Mouse (Mus musculus) neural tube, embryonic 14.5 days (tissue): ENCODE data around the gene Tmem132a. TPM values are rescaled to one million over a fixed set of nuclear protein-coding genes. Genes with fewer than 3 reads are reported as not detected.

ENCODE experiments used
- ATAC-seq: fragments of 200-750 bp; cut with Nextera tagmentation; 2 replicates; pipeline ENCODE4 v1.8.0; 2017; ENCODE audit warnings: low read depth, mild to moderate bottlenecking, moderate TSS enrichment, moderate library complexity
- H3K27ac ChIP-seq: fragments of 300-500 bp; sonication (generic); 2 replicates; pipeline ENCODE4 v1.5.1; 2014; ENCODE audit warnings: low read depth, mild to moderate bottlenecking, control low read depth, low read length, moderate library complexity, mixed read lengths
- H3K27me3 ChIP-seq: fragments of 300-500 bp; sonication (generic); 2 replicates; pipeline ENCODE4 v1.6.1; 2014; ENCODE audit warnings: low read length; ENCODE audit not compliant: control insufficient read depth, insufficient read depth
- H3K36me3 ChIP-seq: fragments of 300-500 bp; sonication (generic); 2 replicates; pipeline ENCODE4 v1.6.1; 2014; ENCODE audit warnings: low read length, mixed read lengths; ENCODE audit not compliant: control insufficient read depth, insufficient read depth
- H3K4me1 ChIP-seq: fragments of 300-500 bp; sonication (generic); 2 replicates; pipeline ENCODE4 v1.6.1; 2014; ENCODE audit warnings: low read length; ENCODE audit not compliant: control insufficient read depth, insufficient read depth
- H3K4me2 ChIP-seq: fragments of 300-500 bp; sonication (generic); 2 replicates; pipeline ENCODE4 v1.6.1; 2014; ENCODE audit warnings: mild to moderate bottlenecking, low read depth, low read length, control low read depth
- H3K4me3 ChIP-seq: fragments of 300-500 bp; sonication (generic); 2 replicates; pipeline ENCODE4 v1.5.1; 2014; ENCODE audit warnings: low read depth, low read length, control low read depth, mixed read lengths
- H3K9ac ChIP-seq: fragments of 300-500 bp; sonication (generic); replicated peaks from 2 replicates; pipeline ENCODE4 v1.6.1; 2014; ENCODE audit warnings: low read depth, mild to moderate bottlenecking, control low read depth, low read length, mixed read lengths
- H3K9me3 ChIP-seq: fragments of 300-500 bp; sonication (generic); 2 replicates; pipeline ENCODE4 v1.6.1; 2016; ENCODE audit warnings: low read length; ENCODE audit not compliant: control insufficient read depth
- WGBS: fragments of 180-500 bp; shearing (Covaris S2); extraction: QIAGEN DNeasy Blood & Tissue Kit; methylation state at CpG from one replicate; pipeline ENCODE4 v1.1.7; 2014; 5-methylcytosine and 5-hydroxymethylcytosine counted together
- polyA plus RNA-seq: library from polyadenylated mRNA; unstranded; fragments of >200 nt; fragmentation: Nextera tagmentation; extraction: Ambion mirVana; gene quantifications from 2 replicates; pipeline ENCODE4 v1.2.1, GENCODE M21; 2014

The Tmem132a gene
- polyA plus RNA-seq, 1 experiment from 2014 or later, result 132 TPM

GRCm38 (mm10) chr19:10881426-10882154, 11.8 kb upstream of the Tmem132a start, which contains the start of gene Tmem109:
TSS of gene Tmem109 (minus strand) at chr19:10882001.
- H3K4me3 ChIP-seq, result peak within 1 kb of the TSS; percentile 45
- H3K27me3 ChIP-seq, result no peaks in the 10 kb centered on the region
- peaks cover 9% of the 10 kb centered on the region; the same call in 1 of the 2 replicates for H3K4me1 ChIP-seq
- WGBS, result under 1% methylated on average over 49 of the region's 49 CpGs
- H3K36me3 ChIP-seq, result no peaks in the 10 kb centered on the region
- ATAC-seq, result peak; percentile 94
- peak within 1 kb of the TSS; percentile 98 for H3K27ac ChIP-seq
- no peaks in the 10 kb centered on the region for H3K9me3 ChIP-seq
- H3K9ac ChIP-seq, result peak within 1 kb of the TSS; percentile 65
- H3K4me2 ChIP-seq, result peak within 1 kb of the TSS; percentile 89

- no peaks in the 10 kb centered on the region for H3K36me3 ChIP-seq
- ATAC-seq, result peak; percentile 77
- peak overlapping the region; percentile 89 for H3K4me2 ChIP-seq
- peak overlapping the region; percentile 45 for H3K4me3 ChIP-seq
- H3K27me3 ChIP-seq, result no peaks in the 10 kb centered on the region
- H3K9me3 ChIP-seq, result no peaks in the 10 kb centered on the region
- peak overlapping the region; percentile 98 for H3K27ac ChIP-seq
- H3K4me1 ChIP-seq, result peaks cover 9% of the 10 kb centered on the region; the same call in 1 of the 2 replicates
- WGBS, result 1% methylated on average over 14 of the region's 14 CpGs
- peak overlapping the region; percentile 65 for H3K9ac ChIP-seq
Measured at GRCm38 (mm10) chr19:10880975-10881425, 11.3 kb upstream of the Tmem132a start.

- Histone ChIP-seq H3K27me3 (no peaks in the 10 kb centered on the region), H3K36me3 (no peaks in the 10 kb centered on the region), H3K4me1 (peaks cover 9% of the 10 kb centered on the region; the same call in 1 of the 2 replicates), H3K9me3 (no peaks in the 10 kb centered on the region), H3K9ac (peak overlapping the region; percentile 65; the same call in 1 of the 2 replicates), H3K27ac (no peak overlapping the region), H3K4me3 (peak overlapping the region; percentile 45), H3K4me2 (peak overlapping the region; percentile 89)
- 35% methylated on average over 7 of the region's 7 CpGs for WGBS
- no peak for ATAC-seq
Measured at GRCm38 (mm10) chr19:10880085-10880974, 10.6 kb upstream of the Tmem132a start.

GRCm38 (mm10) chr19:10878201-10878837, 8.6 kb upstream of the Tmem132a start:
- no peak for ATAC-seq
- Histone ChIP-seq H3K9me3 (no peaks in the 10 kb centered on the region), H3K4me2 (no peak overlapping the region), H3K4me3 (no peak overlapping the region), H3K4me1 (peaks cover 9% of the 10 kb centered on the region; the same call in 1 of the 2 replicates), H3K9ac (no peak overlapping the region), H3K27me3 (no peaks in the 10 kb centered on the region), H3K36me3 (peaks cover 8% of the 10 kb centered on the region; the same call in 1 of the 2 replicates), H3K27ac (no peak overlapping the region)
- 94% methylated on average over 7 of the region's 7 CpGs for WGBS

GRCm38 (mm10) chr19:10871328-10871961, 1.7 kb upstream of the Tmem132a start:
- no peak overlapping the region for H3K4me3 ChIP-seq
- H3K27ac ChIP-seq, result no peak overlapping the region
- no peak overlapping the region for H3K4me2 ChIP-seq
- WGBS, result 81% methylated on average over 14 of the region's 14 CpGs
- ATAC-seq, result no peak
- H3K9me3 ChIP-seq, result no peaks in the 10 kb centered on the region
- H3K27me3 ChIP-seq, result no peaks in the 10 kb centered on the region
- H3K4me1 ChIP-seq, result peaks cover 14% of the 10 kb centered on the region; the same call in 1 of the 2 replicates
- H3K9ac ChIP-seq, result no peak overlapping the region
- H3K36me3 ChIP-seq, result peaks cover 28% of the 10 kb centered on the region

- H3K4me1 ChIP-seq, result peaks cover 14% of the 10 kb centered on the region; the same call in 1 of the 2 replicates
- ATAC-seq, result no peak
- no peak overlapping the region for H3K4me3 ChIP-seq
- WGBS, result 88% methylated on average over 3 of the region's 3 CpGs
- peaks cover 33% of the 10 kb centered on the region for H3K36me3 ChIP-seq
- H3K27ac ChIP-seq, result no peak overlapping the region
- H3K9me3 ChIP-seq, result no peaks in the 10 kb centered on the region
- no peak overlapping the region for H3K9ac ChIP-seq
- H3K4me2 ChIP-seq, result no peak overlapping the region
- no peaks in the 10 kb centered on the region for H3K27me3 ChIP-seq
Measured at GRCm38 (mm10) chr19:10870676-10871075, 936 bp upstream of the Tmem132a start.

- peak overlapping the region; percentile 92 for H3K27ac ChIP-seq
- no peaks in the 10 kb centered on the region for H3K9me3 ChIP-seq
- no peaks in the 10 kb centered on the region for H3K27me3 ChIP-seq
- H3K9ac ChIP-seq, result peak overlapping the region; percentile 96
- WGBS, result 0% methylated on average over 43 of the region's 43 CpGs
- ATAC-seq, result peak; percentile 96
- H3K4me3 ChIP-seq, result peak overlapping the region; percentile 88
- H3K36me3 ChIP-seq, result peaks cover 46% of the 10 kb centered on the region
- peak overlapping the region; percentile 90 for H3K4me2 ChIP-seq
- H3K4me1 ChIP-seq, result peaks cover 14% of the 10 kb centered on the region; the same call in 1 of the 2 replicates
Measured at GRCm38 (mm10) chr19:10869241-10869885, 377 bp downstream of the Tmem132a start.

GRCm38 (mm10) chr19:10868623-10869141, 1.1 kb downstream of the Tmem132a start:
- Histone ChIP-seq H3K27ac (peak overlapping the region; percentile 92), H3K4me2 (peak overlapping the region; percentile 90), H3K4me1 (peaks cover 14% of the 10 kb centered on the region; the same call in 1 of the 2 replicates), H3K9ac (peak overlapping the region; percentile 96), H3K4me3 (peak overlapping the region; percentile 88), H3K9me3 (no peaks in the 10 kb centered on the region), H3K36me3 (peaks cover 48% of the 10 kb centered on the region), H3K27me3 (no peaks in the 10 kb centered on the region)
- peak; percentile 39 for ATAC-seq
- 0% methylated on average over 17 of the region's 17 CpGs for WGBS
